Mouse (Mus musculus) adrenal gland, adult 18-20 months (tissue): ENCODE data around the gene Gm21836. TPM values are rescaled to one million over a fixed set of nuclear protein-coding genes. Genes with fewer than 3 reads are reported as not detected.
A peak's percentile ranks its signal among the peaks of the same experiment; 100 is the strongest.
"Not testable (repeated sequence)": the region's sequence is repeated elsewhere in the genome, so short reads cannot be mapped to it uniquely, and the experiment has no call there.

ENCODE experiments used
- DNase-seq, 2 experiments: peaks; one replicate each; pipeline ENCODE4 v3.0.0; 2021 to 2022; ENCODE audit warnings: low spot score in 2 of 2
- long read RNA-seq, 2 experiments: library from polyadenylated mRNA; stranded (forward); transcript quantifications; one replicate each; pipeline ENCODE4 v2.0.0; 2021
- total RNA-seq, 2 experiments: library from RNA; stranded (reverse); gene quantifications; 1 replicate in 1 of 2; 2 replicates in 1 of 2; pipeline ENCODE4 v1.2.3; 2021

Gene Gm21836
- not detected for total RNA-seq
- long read RNA-seq, experiment 1, result 0 reads
- long read RNA-seq, experiment 2, result 0 reads

GRCm38 (mm10) chr9:124493693-124494092, at the start of gene Gm21836:
Gene Gm21836 (minus strand): TSS chr9:124493793.
- DNase-seq, result not testable (repeated sequence)

DNA sequence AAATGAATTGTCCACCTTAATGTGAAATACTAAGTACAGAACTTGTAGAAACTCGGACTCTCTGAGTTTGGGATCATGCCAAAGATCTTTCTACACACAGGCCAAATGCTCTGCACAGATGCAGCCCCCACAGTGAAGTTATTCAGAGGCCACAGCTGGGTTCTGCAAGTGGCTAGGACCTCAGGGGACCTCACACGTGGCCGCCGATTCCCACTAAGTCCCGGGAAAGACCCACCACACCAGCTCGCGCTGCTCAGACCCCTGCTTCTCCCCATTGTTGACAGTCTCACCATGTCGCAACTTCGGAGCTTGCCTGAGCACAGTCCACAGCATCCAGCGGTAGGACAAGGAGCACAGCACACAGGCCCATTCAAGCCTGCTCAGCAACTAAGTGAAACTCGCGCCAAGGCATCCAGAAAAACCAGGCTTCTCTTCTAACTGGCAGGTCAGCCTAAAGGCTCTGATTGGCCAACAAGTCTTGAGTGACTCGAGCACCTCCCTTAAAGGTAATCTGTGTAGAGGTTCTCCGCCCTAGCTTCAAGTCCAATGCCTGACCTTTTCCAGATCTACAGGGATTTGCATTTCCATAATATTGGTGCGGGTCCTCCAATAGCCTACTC, 13.1 kb downstream of the Gm21836 start:
- DNase-seq, result not testable (repeated sequence)

DNA sequence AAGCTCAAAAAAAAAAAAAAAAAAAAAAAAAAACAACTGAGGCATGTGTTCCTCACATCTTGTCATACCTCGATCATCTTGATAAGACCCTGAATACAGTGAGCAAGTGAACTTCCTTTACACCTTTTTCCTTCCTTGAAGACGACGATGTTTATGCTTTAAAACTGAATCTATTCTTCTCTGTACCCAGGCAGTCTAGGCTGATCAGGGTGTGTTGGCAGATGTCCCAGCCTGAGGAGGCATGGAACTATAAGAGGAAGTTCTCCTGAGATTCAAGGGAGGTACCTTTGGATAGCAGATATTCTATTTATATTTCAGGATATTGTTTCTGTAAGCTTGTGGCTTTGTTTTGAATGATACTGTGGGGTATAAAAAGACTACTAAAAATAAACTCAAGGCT, 15.5 kb downstream of the Gm21836 start:
- no peak for DNase-seq

GRCm38 (mm10) chr9:124476096-124476902, 17.3 kb downstream of the Gm21836 start, which contains the start of gene Ppp2r3d:
Gene Ppp2r3d (minus strand): TSS chr9:124476898.
- peak; percentile 2 to 21 for DNase-seq

DNA sequence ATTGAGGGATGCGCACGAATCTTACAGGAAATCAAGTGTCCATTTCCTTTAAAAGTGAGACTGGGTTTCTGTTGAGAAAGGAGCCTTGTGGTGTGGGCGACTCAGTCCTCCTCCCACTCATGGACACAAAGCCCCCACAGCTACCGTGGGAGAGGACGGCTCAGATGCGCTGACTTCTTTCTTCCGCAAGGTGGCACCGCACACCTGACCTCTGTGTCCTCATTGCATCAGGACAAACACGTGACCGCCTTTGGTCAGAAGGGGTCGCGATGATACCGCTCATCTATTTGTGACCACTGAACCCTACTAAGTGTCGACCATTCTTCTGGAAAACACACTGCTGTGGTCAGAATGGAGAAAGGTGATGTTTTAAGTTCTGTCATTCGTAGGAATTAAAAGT, 17.9 kb downstream of the Gm21836 start:
- no peak for DNase-seq

DNA sequence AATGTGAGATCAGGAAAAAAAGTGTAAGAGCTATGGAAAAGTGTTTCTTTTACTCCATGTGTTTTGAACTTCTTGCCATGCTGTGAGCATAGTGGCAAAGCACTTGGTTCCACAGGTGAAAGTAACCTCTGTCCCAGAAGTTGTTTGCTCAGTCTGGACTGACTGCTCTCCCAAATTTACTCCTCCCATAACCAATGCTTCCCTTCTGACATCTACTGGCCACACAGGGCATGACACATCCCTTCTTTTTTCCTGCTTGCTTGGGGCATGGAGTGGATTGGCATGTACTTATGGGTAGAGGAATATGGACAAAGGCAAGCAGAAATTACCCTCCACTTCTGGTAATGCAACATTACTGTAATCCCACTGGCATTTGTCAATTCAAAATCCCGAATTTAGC, 37.0 kb downstream of the Gm21836 start:
- no peak for DNase-seq

Other genes with a start within 250 kb of the Gm21836 start
- gene 2010315B03Rik, start 181.1 kb downstream of the Gm21836 start, total RNA-seq, result 10 to 100 TPM; 15.2 to 15.9 TPM
- 100 to 1,000 TPM in 1 of 2 experiments, 10 to 100 TPM in 1; 80.5 to 101 TPM for gene Ppp2r3d, start 16.9 kb downstream of the Gm21836 start, total RNA-seq